Mouse (Mus musculus): ENCODE measurements at regions not wholly inside any gene's neighbourhood (a gene's known extent, or its start where the extent isn't known, plus 50 kb on each side); places are given as distances from the start of the nearest gene placed in this dataset.
A peak's percentile ranks its signal among the peaks of the same experiment; 100 is the strongest.

- DNase-seq: no peak
Observed at GRCm38 (mm10) chr12:56472856-56473647, 63.7 kb downstream of the Nkx2-1 start.

GRCm38 (mm10) chr12:56470932-56471500 is 65.7 kb downstream of the Nkx2-1 start:
- DNase-seq: no peak

DNA sequence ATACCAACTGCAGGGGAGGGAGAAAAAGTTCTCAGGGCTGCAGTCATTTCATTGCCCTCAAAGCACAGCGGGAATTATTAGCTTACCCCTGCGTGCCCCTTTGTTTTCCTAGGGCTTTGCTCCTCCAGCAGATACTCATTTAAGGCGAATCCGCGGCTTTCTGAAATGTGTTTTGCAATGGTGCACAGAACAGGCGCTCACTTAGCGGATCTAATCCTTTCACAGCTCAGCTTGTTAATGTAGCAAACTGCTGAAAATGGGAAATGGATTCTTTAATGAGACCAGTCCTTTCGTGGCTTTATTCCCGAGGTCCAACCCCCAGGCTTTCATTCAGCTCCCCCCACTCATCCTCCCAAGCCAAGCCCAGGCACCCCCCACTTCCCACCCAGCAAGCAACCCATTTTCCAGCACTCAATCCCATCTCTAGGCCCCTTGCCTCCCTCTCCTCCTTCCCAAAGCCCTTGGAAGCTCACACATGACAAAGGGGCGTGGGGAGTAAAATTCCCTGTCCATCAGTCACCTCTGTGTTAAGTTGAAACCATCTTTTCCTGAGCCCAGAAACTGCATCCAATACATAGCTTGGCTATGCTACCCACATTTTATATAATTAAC is 77.1 kb downstream of the Nkx2-1 start:
- DNase-seq: no peak

- no peak for DNase-seq
Observed at GRCm38 (mm10) chr12:56458665-56459507, 77.8 kb downstream of the Nkx2-1 start.

- no peak for DNase-seq
Observed at GRCm38 (mm10) chr12:56457951-56458350, 78.8 kb downstream of the Nkx2-1 start.

- no peak for DNase-seq
Observed at GRCm38 (mm10) chr12:56457356-56457755, 79.4 kb downstream of the Nkx2-1 start.

- no peak for DNase-seq
Observed at GRCm38 (mm10) chr12:56450261-56450660, 86.4 kb downstream of the Nkx2-1 start.

- no peak for DNase-seq
Observed at GRCm38 (mm10) chr12:56448786-56449564, 87.7 kb downstream of the Nkx2-1 start.

DNA sequence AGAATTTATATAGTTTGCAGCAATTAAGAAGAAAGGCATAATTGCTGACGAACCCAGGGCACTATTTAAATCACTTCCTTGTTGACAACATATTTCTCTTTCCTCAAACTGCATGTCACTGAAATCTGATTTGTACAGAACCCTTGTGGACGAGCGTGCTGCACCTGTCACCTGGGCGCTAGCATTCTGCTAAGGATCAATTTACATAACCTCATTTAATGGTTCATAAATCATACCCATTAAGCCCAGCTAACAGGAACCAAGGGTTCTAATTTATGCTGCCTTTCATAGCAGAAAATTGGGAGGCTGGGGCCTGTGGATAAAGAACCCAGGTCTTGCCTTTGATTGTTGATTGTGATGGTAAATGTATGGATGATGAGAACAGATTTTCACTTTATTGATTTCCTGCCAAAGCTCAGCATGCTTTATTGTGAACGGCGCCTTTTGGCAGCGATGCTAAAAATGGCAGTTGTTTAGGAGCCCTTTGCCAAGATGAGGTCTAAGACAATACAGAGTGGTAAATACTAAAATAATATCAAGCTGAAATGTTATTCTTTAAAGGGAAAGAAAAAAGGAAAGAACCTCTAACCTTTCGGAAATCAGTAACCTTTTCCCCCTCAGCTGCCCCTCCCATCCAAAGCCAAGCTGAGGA is 95.4 kb downstream of the Nkx2-1 start:
- no peak for DNase-seq

DNA sequence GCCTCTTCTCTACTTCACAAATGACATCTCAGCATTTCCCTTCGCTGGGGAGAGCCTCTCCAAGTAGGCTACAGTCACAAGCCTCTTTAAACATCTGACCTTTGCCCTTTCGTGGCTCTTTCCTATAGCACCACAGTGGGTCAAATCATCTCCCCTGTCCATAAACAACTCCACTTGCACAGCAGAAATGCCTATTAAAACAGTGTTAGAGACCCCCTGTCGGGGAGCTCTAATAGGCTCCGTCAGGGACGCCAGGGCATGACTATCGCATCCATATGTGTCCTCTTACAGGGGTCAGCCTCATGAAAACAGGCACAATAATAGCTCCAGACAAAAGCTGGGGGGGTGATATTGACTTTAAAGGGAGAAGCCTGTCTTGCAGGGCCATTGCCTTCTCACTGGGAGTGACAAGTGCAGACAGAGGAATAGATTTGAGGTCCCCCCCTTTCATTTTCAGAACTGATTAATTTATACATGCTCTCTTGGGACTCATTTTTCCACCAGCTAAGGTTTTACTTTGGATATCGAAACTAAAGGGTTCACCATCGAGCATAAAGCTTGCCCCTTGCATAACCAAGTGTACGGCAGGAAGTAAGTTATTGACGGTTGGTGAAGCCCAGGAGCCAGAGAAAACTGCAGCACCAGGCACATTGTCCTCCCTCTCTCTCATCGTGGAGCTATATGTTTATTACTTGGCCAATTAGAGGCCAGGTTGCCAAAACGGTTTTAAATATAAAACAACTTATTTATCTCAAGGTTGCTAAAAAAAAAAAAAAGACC is 94.6 kb upstream of the Mbip start:
- DNase-seq: no peak

GRCm38 (mm10) chr12:56438384-56438783 is 92.7 kb upstream of the Mbip start:
- no peak for DNase-seq

- DNase-seq: no peak
Observed at GRCm38 (mm10) chr12:56437975-56438374, 92.3 kb upstream of the Mbip start.

DNA sequence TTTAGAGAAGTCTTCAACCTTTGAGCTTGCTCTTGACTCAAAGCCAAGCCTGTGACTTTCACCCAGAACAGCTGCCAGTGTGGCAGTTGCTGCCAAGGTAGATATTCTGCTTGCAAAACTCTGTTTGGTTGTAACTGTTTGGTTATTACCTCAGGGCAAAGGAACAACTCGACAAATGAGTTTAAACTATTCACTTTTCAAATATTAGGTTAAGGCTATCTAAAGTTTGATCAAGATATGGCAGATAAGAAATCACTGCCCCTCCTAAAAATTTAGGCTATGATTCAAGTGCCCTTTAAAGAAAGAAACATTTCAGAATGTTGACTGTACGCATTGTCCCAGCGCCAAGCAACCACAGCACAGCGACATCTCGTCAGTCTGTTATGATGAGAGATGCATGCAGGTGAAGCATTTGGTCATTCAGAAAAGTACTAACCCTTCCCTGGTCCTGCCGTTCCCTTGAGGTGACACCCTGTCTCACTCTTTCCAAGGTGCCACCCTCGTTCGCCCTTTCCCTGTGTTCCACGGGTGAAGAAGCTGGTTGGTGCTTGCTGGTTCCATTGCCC is 81.1 kb upstream of the Mbip start:
- DNase-seq: no peak

- no peak for DNase-seq
Observed at GRCm38 (mm10) chr12:56416106-56416505, 70.4 kb upstream of the Mbip start.

GRCm38 (mm10) chr12:56414861-56415765 is 69.4 kb upstream of the Mbip start:
- DNase-seq: peak; percentile 18

GRCm38 (mm10) chr12:56405658-56406057 is 60.0 kb upstream of the Mbip start:
- DNase-seq: no peak

- DNase-seq: peak; percentile 43
Observed at GRCm38 (mm10) chr12:56404833-56405232, 59.1 kb upstream of the Mbip start.

DNA sequence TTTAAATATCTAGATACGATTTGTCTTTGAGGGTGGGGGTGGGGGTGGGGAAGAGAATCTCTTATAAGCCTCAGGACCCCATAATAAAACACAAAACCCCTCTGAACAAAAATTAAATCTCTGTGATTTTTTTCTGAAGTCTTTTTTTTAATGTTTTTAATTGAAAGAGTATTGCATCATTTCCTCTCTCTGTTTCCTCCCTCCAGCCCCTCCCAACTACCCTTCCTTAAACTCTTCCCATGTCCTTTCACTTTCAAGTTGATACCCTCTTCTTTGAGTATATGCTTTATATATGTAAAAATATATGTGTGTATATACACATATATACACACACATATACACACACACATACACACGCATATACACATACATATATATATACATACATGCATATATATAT is 58.6 kb upstream of the Mbip start:
- no peak for DNase-seq

DNA sequence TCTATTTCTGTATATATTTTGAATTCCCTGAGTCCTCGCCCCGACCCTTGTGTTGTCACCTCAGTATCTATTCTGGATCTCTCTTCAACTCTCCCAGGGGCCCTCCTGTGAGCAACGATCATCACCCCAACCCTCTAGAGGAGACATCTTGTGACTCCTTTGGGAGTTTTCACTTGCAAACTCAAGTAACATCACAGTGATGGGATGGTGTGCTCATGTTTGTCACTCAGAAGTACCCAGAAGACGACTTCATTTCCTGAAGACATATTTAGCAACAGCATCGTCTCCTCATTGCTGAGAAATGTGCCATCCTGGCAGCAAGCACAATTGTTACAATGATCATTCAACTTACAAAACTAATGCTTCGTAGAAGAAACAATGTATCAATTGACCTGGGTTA is 57.9 kb upstream of the Mbip start:
- DNase-seq: no peak

- no peak for DNase-seq
Observed at GRCm38 (mm10) chr12:56402844-56403243, 57.1 kb upstream of the Mbip start.

Data from right cerebral cortex, postnatal 14 days (tissue).